Mouse (Mus musculus) megakaryocyte, embryonic 14.5 days (primary cell): ENCODE data around the gene Tgm7.

Experiments used
- FLI1 ChIP-seq: IDR thresholded peaks from 2 replicates; pipeline ENCODE4 v1.6.1; 2012; ENCODE audit warnings: low read length, inconsistent platforms, mixed read lengths
- GATA1 ChIP-seq: IDR thresholded peaks from 3 replicates; pipeline ENCODE4 v1.6.1; 2012; ENCODE audit warnings: mixed read lengths, low read length, inconsistent platforms, borderline replicate concordance

- no peak for TF ChIP-seq GATA1
- TF ChIP-seq FLI1, result no peak
Observed at GRCm38 (mm10) chr2:121085480-121086185, 24.0 kb downstream of the Tgm7 start, which contains the start of gene Tgm5.
